Mouse (Mus musculus) adrenal gland, adult 18-20 months (tissue): ENCODE results near the gene Il27ra. TPM values are rescaled to one million over a fixed set of nuclear protein-coding genes. Genes with fewer than 3 reads are reported as not detected.
A peak's percentile ranks its signal among the peaks of the same experiment; 100 is the strongest.
"Not testable (repeated sequence)": the region's sequence is repeated elsewhere in the genome, so short reads cannot be mapped to it uniquely, and the experiment has no call there.

Source experiments
- DNase-seq, 2 experiments: peaks; one replicate each; pipeline ENCODE4 v3.0.0; 2021 to 2022; ENCODE audit warnings: low spot score in 2 of 2
- total RNA-seq, 2 experiments: library from RNA; stranded (reverse); gene quantifications; 1 replicate in 1 of 2; 2 replicates in 1 of 2; pipeline ENCODE4 v1.2.3; 2021

The Il27ra gene
- total RNA-seq, 2 experiments from 2014 or later = 1.7 to 1.9 TPM

DNA sequence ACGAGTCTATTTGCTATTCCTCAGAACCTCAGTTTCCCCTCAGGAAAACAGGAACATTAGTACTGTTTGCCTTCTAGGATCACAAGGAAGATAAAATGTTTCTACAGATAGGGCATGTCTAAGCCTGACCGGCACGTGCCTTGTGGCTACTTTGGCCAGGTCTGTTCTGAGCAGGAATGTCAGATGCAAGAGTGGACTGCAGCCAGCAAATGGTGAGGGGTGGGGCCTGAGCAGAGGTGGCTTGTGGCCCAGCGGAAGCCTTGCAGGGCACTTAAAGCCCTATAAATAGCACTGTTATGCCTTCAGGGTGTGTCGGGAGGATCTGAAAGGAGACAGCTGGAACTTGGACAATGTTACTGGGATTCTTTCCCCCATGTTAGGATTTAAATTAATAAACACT is 19.3 kb downstream of the Il27ra start:
- no peak for DNase-seq

DNA sequence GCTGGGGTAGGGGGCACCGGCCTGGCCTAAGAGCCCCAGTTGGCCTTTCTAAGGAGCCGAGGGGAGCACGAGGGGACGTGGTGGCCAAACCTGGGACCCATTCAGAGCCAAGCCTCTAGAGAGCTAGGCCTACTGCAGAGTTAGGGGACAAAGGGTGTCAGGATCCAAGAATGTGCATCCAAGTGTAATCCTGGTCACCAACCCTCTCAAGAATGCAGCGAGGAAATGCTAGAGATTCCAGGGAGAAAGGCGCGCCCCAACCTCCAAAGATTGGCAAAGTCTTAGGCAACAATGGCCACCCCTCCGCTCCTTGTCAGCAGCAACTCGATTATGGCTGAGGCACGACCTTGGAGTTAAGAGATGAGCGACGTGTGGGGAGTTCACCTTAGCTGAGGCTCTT is 20.8 kb downstream of the Il27ra start:
- no peak for DNase-seq

DNA sequence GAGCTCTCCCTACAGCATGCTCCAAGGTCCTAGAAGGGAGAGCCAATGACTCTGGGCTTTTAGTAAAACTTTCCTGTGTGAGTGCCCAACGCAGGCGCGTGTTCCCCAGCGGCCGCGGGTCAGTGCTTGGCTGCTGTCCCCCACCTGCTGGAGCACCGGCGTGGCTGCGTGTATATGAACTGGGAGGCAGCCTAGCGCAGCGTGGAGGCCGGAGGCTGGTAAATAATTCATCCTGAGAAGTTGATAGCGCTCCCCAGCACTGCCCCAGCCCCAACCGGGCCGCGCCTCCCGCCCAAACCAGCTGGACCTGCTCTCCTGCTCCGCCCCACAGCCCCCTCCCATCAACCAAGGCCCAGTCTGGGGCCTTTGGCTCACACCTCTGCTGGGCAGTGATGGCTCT is 21.3 kb downstream of the Il27ra start, which contains the start of gene Palm3:
TSS of gene Palm3 (plus strand) at position 376 of the 400 bp plus-strand sequence.
- DNase-seq = no peak

- DNase-seq = no peak
These were observed 22.7 kb downstream of the Il27ra start for GRCm38 (mm10) chr8:84019738-84020137.

DNA sequence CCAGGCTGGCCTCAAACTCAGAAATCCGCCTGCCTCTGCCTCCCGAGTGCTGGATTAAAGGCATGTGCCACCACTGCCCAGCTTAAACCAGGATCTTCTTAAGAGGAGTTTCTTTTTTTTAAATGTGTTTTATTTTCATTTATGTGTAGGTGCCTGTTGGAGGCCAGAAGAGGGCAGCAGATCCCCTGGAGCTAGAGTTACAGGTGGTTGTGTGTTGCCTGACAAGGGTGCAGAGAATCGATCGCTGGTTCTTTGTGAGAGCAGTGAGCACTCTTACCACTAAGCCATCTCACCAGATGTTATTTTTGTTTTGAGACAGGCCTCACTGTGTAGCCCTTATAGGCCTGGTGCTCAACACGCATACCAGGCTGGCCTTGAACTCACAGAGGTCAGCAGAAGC is 26.6 kb downstream of the Il27ra start:
- no peak for DNase-seq

- no peak for DNase-seq
These were observed 29.8 kb downstream of the Il27ra start for GRCm38 (mm10) chr8:84012499-84013165.

GRCm38 (mm10) chr8:84011705-84012498 is 30.5 kb downstream of the Il27ra start, which contains the start of gene 2210011C24Rik:
2210011C24Rik (minus strand) TSS chr8:84012171.
- DNase-seq = no peak

DNA sequence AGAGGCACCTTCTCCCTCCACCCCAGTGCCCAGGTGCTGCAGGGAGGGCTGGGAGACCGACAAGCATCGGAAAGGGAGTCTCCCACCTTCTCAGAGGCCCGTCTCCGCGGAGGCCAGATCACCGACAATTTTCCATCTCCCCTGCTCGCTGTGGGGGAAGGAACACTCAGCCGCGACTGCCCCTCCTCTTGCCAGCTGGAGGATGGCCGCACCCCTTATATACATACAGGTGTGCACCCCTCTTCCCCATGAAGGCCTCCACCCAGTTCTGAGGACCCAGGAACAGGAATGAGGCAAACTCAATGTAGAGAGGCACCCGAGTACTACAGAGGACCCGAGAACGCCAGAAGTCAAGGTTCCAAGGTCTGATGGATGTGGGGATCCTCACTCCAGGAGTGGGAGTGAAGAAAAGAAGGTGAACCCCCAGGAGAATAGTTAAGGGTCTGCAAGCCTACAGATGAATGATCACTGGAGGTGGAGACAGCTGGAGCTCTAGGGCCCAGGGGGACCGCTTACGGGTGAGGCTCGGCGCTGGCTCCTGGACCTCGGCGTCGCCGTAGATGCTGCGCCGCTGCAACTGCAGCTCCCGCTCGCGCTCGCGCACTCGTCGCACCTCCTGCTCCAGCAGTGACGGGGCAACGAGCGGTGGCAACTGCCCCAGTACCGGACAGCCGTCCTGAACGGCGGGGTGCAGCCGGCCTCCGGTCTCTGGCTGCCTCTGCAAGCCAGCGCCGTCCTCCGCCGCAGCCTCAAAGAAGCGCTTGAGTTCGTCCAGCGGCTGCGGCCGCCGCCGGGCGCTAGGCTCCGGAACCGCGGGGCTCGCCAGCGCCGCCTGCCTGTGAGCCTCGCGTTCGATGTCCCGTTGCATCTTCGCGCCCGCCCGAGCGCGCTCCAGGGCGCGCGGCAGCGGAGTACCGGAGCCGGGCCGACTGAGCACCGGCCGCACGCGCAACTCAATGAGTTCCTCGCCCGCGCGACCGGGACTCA is 31.5 kb downstream of the Il27ra start:
- peak; percentile 79 to 84 for DNase-seq

DNA sequence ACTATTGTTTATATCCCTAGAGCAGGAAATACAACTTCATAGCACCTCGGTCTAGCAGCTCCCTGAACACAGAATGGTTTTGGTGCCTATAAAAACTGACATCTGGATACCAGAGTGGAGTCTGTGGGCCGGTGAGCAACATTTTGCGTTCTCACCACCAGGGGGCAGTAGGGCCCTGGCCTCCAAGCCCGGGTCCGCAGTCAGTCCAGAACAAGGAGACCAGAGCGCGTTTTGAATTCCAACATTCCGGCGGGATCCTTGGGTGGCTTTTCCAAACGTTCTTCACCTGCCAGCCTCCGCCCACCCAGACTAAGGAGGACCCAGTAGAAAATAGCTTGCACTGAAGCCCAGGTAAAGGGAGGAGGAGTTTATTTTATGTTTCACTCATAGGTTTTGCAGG is 32.5 kb downstream of the Il27ra start:
- DNase-seq = peak; percentile 87 to 89

GRCm38 (mm10) chr8:84008362-84008761 is 34.0 kb downstream of the Il27ra start:
- no peak for DNase-seq

DNA sequence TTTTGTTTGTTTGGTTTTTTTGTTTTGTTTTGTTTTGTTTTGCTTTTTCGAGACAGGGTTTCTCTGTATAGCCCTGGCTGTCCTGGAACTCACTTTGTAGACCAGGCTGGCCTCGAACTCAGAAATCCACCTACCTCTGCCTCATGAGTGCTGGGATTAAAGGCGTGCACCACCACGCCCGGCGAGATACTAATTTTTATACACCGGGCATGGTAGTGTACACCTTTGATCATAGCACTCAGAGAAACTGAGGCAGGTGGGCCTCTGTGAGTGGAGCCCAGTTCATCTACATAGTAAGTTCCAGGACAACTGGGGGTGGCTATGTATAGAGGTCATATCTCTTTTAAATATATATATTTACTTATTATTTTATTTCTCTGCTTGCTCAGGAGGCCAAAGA is 36.9 kb downstream of the Il27ra start:
- not testable (repeated sequence) for DNase-seq

DNA sequence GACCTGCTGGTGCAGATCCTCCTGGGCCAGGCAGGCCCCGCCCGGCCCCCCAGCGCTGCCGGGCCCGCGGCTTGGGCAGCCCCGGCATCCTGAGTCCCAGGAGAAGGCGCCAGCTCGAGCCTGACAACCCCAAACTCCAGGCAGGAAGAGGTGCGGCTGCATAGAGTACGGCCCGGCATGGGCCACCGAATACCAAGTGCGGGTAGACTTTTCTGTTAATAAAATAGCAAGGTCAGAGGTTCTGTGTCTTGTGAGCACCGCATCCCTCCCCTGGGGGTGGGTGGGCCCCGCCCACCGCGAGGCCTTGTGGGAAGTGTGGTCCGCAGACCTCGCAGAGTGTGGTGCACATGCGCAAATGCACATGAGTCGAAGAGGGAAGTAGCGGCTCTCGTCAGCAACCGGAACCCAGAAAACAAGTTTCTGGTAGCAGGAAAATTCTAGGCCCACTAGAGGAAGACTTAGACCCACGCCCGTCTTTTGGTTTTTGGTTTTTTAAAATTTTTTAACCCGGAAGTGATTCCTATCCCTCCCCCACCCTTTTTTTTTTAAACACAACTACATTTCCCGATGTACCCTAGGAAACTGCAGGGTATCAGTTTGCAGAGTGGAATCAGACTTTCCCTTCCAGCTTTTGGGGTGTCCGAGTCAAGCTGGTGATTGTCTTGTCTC is 37.7 kb downstream of the Il27ra start:
- peak; percentile 89 to 94 for DNase-seq

GRCm38 (mm10) chr8:84003612-84004246 is 38.7 kb downstream of the Il27ra start:
- DNase-seq = no peak

GRCm38 (mm10) chr8:84002957-84003611 is 39.3 kb downstream of the Il27ra start:
- DNase-seq = no peak

- DNase-seq = no peak
These were observed 40.9 kb downstream of the Il27ra start, which contains the start of gene 1700067K01Rik for GRCm38 (mm10) chr8:84001281-84002000. 1700067K01Rik (plus strand) TSS chr8:84001502.

DNA sequence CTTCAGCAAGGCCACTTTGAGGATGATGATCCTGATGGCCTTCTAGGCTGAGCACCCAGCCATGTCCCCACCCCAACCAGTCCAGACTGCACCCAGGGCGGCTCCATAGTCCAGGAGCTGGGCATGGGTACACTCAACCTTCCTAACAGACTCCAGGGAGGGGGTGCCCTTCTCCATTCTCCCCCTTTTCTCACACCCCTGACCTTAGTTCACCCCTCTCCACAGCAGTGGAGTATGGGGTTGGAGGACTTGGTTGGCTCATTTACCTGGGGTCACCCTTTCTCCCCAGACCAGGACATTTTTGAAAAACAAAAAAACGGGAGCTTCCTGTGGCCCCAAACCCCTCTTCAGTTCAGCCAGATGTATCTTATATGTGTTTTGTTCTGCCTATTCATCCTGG is 42.6 kb downstream of the Il27ra start:
- no peak for DNase-seq

GRCm38 (mm10) chr8:83999057-83999705 is 43.2 kb downstream of the Il27ra start:
- DNase-seq = no peak
